Mouse (Mus musculus): ENCODE measurements around the gene Golph3l.

Golph3l gene

DNA sequence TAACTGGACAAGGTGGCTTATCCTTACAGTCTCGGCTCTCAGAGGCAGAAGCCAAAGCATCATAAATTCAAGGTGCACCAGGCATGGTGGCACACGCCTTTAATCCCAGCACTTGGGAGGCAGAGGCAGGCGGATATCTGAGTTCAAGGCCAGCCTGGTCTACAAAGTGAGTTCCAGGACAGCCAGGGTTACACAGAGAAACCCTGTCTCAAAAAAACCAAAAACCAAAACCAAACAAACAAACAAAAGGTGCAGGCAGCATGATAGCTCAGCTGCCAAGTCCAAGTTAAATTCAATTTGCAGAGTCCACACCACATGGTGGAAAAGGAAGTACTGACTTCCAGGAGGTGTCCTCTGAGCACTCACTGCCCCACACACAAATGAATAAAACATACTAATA lies 65.6 kb downstream of the Golph3l start:
- CTCF ChIA-PET = interaction anchor here (0.5 to 0.6 kb wide), 2 partner anchors 21 to 82 kb away, joined by 3 to 6 read pairs; no protein-coding TSS in a partner anchor

DNA sequence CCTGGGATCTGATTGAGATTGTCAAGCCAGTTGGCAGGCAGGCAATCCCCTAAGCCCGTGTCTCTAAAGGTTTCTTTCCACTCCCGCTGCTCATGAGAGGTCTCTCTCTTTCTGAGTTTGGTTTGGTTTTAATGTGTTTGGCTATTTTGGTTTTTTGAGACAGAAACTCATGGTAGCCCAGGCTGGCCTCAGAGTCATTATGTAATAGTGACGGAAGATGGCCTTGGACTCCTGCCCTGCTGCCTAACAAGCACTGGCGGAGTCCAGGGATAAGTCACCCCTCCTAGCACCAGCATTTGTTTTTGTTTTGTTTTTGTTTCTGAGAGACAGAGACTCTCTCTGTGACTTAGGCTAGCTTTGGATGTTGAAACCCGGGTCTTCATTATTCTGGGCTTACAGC lies 66.7 kb downstream of the Golph3l start:
- CTCF ChIA-PET = interaction anchor here (0.7 kb wide), 2 partner anchors 14 to 216 kb away, joined by 3 to 5 read pairs; no protein-coding TSS in a partner anchor

DNA sequence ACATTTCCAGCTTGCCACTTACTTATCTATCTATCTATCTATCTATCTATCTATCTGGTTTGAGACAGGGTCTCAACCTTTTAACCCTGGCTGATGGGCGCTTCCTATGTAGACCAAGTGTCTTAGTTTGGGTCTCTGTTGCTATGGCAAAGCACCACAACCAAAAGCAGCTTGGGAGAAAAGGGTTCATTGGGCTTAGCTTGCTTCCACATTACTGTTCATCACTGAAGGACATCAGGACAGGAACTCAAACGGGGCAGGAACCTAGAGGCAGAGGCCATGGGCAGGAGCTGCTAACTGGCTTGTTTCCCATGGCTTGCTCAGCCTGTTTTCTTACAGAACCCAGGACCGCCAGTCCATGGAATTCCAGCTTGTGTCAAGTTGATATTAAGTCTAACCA lies 68.4 kb downstream of the Golph3l start:
- CTCF ChIA-PET = interaction anchor here (0.5 to 0.9 kb wide), 3 partner anchors 17 to 1018 kb away, joined by 3 to 5 read pairs (median 3); no protein-coding TSS in a partner anchor

DNA sequence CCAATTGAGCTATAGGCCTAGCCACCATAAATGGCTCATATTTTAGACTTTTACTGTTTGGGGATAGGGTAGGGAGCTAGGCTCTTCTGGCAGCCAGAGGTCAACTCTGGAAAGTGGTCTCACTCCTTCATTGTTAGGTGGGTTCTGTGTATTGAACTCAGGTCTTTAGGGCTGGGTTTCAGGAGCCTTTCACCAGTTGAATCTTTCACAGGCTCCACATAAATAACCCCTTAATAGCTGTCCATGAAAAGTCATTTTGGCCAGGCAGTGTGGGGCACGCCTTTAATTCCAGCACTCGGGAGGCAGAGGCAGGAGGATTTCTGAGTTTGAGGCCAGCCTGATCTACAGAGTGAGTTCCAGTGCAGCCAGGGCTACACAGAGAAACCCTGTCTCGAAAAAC lies 69.0 kb downstream of the Golph3l start:
- CTCF ChIA-PET = interaction anchor here (0.5 to 0.9 kb wide), 3 partner anchors 18 to 1017 kb away, joined by 3 to 9 read pairs (median 5); no protein-coding TSS in a partner anchor

DNA sequence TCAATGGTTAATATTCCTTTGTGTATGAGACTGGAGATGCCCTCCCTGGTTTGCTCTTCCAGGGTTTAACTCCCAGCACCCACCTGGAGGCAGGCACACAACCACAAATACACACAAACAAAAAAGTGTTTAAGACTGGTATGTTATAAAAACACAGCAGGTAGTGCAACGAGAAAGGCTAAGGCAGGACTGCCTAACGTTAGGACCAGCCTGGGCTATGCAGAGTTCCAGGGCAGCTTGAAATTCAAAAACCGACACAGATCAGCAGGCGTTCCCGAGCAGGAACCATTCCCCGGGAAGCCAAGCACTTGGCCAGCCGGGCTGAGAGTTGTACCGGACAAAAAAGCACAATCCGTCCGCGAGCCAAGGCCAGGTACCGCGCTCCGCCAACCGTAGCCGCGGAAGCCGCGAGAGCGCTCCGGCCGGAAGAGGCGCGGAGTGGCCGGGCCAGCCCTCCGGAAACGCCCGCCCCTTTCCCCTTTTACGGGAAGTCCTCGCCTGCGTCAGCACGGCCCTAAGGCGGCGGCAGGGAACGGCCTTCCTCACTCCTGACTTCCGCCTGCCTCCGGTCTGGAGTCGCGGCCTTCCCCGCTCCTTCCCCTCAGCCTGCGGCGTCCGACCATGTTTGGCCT lies 69.6 kb downstream of the Golph3l start, which contains the start of gene Mcl1:
TSS of gene Mcl1 (plus strand) at position 553 of the 632 bp plus-strand sequence.
- CTCF ChIA-PET = no interaction called here

DNA sequence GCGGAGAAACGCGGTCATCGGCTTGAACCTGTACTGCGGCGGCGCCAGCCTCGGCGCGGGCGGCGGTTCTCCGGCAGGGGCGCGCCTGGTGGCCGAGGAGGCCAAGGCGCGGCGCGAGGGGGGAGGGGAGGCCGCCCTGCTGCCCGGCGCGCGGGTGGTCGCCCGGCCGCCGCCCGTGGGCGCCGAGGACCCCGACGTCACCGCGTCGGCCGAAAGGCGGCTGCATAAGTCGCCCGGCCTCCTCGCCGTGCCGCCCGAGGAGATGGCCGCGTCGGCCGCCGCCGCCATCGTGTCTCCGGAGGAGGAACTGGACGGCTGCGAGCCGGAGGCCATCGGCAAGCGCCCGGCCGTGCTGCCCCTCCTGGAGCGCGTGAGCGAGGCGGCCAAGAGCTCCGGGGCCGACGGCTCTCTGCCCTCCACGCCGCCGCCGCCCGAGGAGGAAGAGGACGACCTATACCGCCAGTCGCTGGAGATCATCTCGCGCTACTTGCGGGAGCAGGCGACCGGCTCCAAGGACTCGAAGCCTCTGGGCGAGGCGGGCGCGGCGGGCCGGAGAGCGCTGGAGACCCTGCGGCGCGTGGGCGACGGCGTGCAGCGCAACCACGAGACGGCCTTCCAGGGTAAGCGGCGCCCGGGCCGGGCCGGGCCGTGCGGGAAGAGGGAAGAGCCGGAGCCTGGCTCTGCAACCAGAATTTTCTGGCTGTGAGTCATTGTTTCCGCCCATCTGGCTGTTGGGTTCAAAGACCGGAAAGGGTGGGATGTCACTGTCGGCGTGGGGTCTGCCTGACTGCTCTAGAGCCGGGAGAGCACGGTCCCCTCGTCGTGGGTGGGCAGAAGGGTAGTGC lies 70.4 kb downstream of the Golph3l start:
- CTCF ChIA-PET = interaction anchor here (1.4 kb wide), 1 partner anchor 9 kb away, joined by 4 read pairs; no protein-coding TSS in a partner anchor

DNA sequence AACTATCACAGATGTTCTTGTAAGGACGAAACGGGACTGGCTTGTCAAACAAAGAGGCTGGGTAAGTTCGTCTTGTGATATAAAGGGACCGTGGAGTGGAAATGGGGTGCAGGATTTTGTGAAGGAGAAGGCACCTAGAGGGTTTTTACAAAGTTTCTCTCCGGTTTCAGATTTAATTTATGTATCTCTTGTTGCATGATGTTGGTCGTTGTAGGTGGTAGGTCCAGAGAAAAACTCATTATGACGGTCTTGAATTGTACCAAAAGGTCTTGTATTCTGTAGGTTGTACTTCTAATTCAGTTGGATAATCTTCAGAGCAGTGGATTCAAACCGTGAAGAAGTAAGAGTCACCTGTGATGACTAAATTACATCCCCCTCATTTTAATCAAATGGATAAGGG lies 71.2 kb downstream of the Golph3l start:
- CTCF ChIA-PET = interaction anchor here (1.4 kb wide), 1 partner anchor 8 kb away, joined by 4 read pairs; no protein-coding TSS in a partner anchor

DNA sequence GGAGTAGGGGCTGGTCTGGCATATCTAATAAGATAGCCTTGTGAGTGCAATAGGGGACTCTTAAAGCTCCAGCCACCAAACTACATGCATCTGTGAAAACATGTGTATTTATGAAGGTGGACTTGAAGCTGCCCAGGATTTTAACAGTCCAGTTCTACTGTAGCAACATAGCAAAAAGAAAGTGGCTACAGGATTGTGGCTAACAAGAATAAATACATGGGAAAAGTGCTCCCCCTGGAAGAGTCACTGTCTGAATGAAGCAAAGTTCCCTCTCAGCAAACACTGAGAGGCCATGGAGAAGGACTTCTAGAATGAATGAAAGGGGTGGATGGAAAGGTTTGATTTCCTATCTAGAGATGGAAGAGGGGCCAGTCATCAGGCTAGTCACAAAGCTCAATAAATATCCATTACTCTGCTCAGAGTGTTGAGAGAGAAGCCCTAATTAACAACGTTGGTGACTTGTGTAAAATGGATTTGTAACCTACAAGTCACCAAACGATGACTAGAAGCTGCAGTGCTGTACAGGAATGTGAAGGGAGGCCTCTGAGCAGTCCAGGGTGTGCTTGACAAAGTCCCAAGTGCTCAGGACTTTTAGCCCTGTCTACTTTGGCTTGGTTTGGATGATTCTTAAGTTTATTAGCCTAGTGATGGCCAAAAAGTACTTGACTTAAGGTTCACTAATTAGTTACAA lies 72.2 kb downstream of the Golph3l start:
- CTCF ChIA-PET = interaction anchor here (0.5 to 2.1 kb wide), 5 partner anchors 11 to 75 kb away, joined by 3 to 10 read pairs (median 3); no protein-coding TSS in a partner anchor

DNA sequence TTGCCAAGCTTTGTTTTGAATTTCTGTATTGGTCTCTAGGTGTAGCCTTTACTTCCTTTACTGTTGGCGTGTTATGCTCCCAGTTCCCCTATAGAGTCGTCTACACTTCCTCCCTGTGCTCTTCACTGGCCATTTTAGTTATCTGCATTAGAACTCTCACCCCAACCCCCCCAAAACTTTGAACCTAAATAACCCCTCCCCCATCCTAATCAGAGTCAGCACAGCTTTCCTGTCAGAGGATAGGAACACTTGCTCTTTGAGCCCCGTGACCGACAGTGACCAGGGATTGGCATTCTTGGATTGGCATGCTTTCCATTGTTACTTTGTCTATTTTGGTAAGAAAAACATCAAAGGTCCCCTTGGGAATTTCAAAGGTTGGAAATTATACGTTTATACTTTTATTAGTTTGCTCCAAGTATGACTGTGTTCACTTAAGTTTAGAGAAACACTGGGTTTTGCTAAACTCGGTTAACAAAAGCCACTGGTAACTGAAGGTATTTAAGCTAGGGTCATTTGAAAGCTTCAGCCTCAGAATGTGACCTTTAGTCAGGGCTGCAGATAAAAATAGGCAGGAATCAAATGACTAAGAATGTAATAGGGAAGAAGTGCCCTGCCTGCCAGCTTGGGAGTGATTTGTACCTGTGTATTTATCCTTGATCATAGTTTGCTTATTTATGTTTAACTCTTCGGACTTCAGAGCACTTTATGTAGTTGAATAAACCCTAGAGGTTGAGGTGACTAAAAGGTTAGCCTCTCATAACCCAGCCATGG lies 73.4 kb downstream of the Golph3l start:
- CTCF ChIA-PET = interaction anchor here (0.6 to 2.1 kb wide), 6 partner anchors 9 to 136 kb away, joined by 3 to 10 read pairs (median 3); partner anchors contain the start of gene Ctss

DNA sequence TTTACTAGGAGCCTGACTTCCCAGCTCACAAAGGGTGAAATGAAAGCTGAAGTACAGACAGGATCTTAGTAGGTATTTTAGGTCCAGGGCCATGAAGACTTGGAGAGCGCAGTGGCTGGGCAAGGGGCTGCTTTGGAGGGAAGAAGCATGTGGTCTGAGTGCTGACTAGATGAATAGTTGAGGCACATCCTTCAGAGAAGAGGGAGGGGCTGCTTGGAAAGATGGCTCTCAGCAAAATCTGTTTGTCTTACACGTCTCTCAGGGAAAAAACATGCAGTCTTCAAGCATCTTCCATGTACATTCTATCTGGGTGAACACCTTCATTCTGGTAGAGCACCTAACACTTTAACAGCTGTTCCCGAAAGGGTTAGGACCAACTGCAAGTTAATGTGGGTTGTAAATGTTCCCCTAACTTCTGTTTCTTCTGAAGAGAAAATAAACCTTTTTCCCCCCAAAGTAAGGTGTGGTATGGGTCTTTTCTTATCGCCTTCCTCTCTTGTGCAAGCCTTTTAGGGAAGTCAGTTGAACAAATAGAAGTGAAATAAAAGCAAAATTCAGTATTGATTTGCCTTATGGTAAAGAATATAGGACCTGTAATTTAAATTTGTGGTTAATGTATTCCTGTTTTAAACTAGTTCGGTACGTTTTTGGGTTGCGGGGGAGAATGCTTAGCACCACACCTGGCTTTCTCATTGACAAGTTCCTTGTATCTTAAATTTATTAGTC lies 74.2 kb downstream of the Golph3l start:
- CTCF ChIA-PET = interaction anchor here (0.7 to 2.1 kb wide), 3 partner anchors 9 to 29 kb away, joined by 3 to 10 read pairs (median 4); no protein-coding TSS in a partner anchor

DNA sequence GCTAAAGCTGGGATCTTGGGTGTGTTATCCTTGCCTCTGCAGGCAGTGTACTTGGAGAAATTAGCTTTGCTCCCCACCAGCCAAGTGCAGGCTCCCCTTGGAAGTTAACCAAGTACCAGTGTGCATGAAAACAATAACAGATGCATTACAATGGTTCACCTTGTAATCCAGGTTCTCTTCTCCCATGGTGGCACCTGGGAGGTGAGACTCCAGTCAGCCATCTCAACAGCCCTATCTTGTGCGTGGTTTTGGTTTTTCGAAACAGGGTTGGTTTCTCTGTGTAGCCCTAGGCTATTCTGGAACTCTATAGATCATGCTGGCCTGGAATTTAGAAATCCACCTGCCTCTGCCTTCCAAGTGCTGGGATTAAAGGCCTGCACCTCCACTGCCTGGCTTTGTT lies 74.8 kb downstream of the Golph3l start:
- CTCF ChIA-PET = interaction anchor here (0.7 to 1.6 kb wide), 2 partner anchors 12 to 30 kb away, joined by 3 to 4 read pairs; no protein-coding TSS in a partner anchor

DNA sequence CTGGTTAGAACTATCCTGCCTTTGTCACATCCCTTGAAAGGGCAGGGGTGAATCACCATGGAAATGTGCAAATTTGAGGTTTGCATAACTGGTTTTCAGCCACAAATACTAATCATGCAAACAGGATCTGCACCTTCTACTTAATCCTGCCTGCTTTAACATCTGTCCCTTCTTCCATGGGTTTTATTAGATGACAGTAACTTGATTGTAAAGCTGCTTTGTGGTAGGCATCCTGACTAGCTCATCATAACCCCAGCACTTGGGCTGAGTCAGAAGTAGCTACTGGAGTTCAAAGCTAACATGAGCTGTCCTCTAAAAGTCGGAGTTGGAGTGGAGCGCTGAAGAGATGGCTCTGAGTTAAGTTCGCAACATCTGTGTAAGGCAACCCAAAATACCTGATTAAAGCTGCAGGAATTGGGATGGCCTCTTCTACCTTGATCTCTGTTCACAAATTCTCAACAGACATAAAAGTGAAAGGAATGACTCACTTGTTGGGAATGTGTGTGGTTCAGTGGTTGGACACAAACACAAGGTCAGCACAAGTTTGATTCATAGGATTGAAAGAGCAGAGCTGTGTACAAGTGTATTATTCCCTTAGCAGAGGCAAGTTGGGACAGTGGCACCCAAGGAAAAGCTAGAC lies 75.4 kb downstream of the Golph3l start:
- CTCF ChIA-PET = interaction anchor here (0.7 to 1.6 kb wide), 2 partner anchors 11 to 30 kb away, joined by 3 to 4 read pairs; no protein-coding TSS in a partner anchor

DNA sequence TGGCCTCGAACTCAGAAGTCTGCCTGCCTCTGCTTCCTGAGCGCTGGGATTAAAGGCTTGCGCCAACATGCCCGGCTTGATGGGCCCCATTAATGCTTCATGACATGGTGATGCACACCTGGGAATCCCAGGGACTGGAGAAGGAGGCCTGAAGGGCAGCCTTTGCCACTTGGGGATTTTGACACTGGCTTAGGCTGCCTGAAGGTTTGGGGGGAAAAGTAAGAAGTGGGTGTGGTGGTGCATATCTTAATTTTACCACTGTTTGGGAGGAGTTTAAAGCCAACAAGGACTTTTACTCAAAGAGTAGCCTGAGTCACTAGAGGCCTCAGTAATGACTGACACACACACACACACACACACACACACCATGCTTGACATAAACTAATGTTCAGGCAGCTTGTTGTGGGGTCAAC lies 76.2 kb downstream of the Golph3l start:
- CTCF ChIA-PET = interaction anchor here (0.6 to 0.8 kb wide), 3 partner anchors 12 to 65 kb away, joined by 3 to 14 read pairs (median 4); no protein-coding TSS in a partner anchor

DNA sequence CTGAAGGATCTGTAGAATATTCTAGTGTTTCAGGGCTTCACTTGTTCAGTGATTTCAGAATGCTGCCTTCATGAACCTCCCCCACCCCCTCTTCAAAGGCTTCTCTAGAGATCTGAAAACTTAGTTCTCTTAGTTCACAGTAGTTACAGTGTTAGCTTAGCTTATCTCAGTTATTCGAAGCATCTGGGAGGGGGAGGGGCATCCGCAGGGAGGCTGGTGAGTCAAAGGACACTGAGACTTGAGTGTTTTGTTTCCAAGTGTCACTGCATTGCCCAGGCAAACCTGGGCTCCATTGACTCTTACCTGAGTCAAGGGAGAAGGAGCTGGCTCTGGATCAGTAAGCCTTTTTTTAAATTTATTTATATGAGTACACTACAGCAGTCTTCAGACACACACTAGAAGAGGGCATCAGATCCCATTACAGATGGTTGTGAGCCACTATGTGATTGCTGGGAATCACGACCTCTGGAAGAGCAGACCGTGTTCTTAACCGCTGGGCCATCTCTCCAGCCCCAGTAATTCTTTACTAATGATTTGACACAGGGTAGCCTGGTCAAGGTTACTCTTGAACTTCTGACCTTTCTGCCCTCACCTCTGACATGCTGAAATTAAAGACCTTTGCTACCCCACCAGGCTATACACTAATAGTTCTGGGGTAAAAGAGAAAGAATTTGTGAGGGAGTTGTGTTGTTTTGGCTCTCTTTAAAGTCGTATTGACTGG lies 77.5 kb downstream of the Golph3l start:
- CTCF ChIA-PET = no interaction called here

DNA sequence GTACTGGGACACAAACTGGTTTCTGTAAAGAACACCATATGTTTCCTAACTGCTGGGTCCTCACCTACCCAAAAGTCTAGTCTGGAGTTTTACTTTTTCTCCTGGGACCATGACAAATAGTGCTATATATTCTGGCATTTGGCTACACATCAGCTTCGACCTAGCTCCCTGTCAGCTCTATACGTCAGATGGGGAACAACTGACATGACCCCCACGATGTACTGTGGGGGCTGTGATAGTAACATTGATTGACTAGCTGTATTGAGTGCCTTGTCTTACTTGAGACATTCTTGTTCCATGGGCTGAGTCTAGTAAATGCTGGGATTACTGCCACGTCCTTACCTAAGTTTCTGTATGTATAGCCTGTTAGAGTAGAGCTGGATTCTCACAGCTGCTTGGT lies 78.8 kb downstream of the Golph3l start:
- CTCF ChIA-PET = interaction anchor here (0.7 to 1.5 kb wide), 2 partner anchors 8 to 298 kb away, joined by 4 to 17 read pairs; no protein-coding TSS in a partner anchor

DNA sequence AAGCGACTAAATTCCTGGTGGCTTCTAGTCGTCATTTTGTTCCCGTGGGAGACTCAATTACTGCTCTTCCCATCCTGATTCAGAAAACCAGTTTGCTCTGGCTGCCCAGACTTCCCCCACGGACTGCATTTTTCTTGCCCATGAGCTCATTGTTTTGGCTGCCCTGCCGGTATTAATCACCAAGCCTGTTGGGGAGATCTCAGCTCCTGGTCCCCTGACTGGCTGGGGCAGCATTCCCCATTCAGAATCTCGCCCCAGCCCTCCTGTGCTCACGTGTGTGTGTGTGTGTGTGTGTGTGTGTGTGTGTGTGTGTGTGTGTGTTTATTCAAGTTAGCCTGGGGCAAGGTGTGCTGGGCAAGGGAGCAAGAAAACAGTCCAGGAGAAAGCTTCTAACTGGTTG lies 79.3 kb downstream of the Golph3l start:
- CTCF ChIA-PET = interaction anchor here (1.5 kb wide), 1 partner anchor 8 kb away, joined by 4 read pairs; no protein-coding TSS in a partner anchor
